Mouse (Mus musculus) thymus, adult 18-20 months (tissue): ENCODE measurements around the gene Pappa.

Experiments
- DNase-seq, 2 experiments: peaks; one replicate each; pipeline ENCODE4 v3.0.0; 2022; ENCODE audit warnings: mixed read lengths in 2 of 2

The Pappa gene

DNA sequence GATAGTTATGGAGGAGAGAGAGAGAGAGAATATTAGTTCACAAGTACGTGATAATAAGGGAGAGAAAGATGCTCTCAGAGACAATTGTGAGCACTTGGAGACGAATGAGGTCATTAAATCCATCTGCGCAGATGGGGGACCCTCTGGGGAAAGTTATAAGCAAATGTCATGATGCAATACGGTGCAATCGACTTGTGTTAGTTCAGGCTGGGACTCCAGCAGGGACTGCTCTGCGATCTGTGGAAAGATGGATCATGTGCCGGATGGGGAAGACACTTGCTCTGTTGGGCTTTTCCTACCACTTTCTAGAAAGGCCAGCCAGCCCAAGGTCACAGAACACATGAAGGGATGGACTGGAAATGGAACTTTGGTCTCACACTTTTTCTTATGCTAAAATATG is 226.5 kb downstream of the Pappa start:
- DNase-seq = no peak

DNA sequence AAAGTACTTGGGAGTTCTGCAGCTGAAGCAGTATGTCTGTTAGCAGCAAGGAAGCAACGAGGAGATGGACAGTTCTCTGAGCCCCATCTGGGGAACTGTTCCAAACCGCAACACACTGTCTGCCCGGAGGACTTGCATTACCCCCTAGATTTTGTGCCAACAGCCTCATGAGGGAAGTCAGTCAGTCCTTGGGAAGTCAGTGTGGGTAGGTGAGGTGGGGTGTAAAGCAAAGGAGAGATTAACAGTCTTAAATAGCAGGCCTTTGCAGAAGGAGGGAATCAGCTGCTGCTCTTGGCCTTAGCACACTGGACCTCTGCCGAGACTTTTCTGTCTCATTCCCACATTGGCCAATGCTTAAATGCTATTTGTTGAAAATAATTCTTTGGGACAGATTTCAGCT is 230.6 kb downstream of the Pappa start:
- DNase-seq = no peak

DNA sequence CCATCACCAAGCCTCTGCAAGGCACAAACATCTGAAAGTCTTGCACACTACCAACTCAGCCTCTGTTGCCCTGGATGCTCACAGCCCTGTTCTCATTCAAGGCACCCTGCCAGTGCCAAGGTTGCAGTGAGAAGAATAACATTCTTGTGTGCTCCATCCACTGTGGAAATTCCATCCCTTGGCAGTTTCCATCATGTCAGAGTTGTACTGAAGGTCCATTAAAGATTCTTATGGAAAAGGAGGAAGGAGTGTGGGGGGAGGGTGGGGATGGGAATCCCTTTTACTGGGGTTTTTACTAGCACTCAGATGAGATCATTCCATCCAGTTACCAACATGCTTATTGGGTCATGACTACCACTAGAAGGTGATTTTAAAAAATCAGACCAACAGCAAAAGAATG is 243.2 kb downstream of the Pappa start:
- DNase-seq = no peak

DNA sequence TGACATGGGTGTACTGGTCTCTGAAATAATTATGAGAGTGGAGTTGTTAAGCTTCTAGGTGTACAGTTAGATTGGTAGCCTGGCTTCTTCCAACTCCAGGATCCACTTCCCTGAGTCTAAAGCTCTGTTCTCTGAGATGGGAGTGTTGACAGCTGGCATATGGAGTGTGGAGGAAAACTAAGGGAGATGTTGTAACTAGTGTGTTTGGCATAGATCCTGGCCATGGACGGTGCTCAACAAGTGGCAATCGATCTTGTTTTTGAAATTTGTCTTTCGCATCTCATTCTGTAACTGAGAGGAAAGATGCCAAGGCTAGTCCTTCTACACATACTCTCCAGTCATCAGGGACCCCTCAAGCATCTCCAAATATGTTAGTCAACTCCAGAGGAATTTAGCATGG is 248.8 kb downstream of the Pappa start:
- DNase-seq = no peak

- no peak for DNase-seq
Observed at GRCm38 (mm10) chr4:65373841-65374240, 249.9 kb downstream of the Pappa start.

DNA sequence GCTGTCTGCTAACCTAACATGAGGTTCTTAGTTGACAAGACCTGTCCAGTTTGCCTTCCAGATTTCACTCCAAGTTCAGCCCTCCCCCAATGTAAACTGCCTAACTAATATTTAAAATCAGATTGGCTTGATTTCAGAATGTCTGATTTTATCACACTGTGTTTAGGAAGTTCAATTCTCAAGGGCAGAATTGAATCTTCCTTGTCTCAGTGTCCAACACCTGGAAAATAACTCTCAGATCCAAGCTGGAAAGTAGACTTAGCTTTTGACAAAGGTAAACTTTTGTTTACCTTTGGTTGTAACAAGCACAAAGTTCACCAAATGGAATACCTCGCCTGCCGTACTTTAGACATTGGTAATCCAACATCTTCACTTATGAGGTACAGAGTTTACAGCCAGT is 252.6 kb downstream of the Pappa start:
- no peak for DNase-seq

GRCm38 (mm10) chr4:65379461-65379860 is 255.5 kb downstream of the Pappa start:
- DNase-seq = no peak

DNA sequence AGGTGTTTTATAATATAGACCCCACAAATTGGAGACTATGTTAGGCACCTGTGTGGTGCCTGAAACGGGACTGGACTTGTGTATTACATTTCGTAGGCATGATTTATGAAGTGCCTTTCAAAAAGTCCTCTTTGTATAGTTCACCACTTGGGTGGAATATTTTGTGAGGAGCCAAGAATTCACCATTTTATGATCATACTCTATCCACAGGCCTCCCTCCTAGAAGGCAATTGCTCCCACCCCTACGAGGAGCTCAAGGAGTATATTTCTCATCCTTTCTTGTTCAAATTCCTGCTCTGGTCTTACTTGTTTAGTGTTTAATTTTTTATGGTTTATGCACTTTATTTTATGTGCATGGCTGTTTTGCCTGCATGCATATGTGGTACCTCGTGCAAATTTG is 259.1 kb downstream of the Pappa start:
- DNase-seq = no peak

- no peak for DNase-seq
Observed at GRCm38 (mm10) chr4:65391001-65391400, 267.0 kb downstream of the Pappa start.

- no peak for DNase-seq
Observed at GRCm38 (mm10) chr4:65396806-65397205, 272.8 kb downstream of the Pappa start.

DNA sequence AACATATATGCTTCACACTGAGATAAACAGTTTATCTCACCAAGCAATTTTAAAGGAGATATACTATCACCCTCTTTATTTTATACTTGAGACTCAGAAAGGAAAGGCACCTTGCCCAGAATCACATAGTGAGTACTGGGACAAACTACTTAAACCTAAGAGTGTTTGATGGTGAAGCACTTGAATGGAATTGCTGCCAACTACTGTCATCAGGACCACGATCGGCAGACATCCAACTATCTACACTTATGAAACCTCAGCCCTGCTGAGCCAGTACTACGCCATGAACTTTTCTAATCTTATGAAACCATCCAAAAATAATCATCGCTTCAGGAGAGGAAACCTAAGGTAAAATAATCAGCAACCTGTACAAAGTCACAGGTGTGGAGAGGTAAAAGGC is 275.5 kb downstream of the Pappa start:
- DNase-seq = no peak

DNA sequence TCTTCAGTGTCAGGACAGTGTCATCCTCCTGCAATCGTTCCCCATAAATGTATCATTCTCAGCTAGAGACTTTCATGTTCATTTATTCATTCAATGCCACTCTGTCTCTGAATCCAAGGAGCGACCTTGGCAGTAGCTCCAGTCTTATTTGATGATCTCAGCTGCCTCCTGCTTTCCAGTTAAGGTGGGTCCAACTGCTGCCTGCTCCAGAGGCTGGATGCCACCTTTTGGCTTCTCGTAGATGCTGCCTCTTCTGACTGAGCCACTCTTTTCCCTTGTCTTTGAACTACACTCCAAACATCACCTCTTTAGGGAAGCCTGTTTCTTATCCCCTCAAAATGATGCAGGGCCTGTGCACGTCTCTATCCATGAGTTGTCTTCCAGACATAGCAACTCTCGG is 278.3 kb downstream of the Pappa start:
- no peak for DNase-seq

DNA sequence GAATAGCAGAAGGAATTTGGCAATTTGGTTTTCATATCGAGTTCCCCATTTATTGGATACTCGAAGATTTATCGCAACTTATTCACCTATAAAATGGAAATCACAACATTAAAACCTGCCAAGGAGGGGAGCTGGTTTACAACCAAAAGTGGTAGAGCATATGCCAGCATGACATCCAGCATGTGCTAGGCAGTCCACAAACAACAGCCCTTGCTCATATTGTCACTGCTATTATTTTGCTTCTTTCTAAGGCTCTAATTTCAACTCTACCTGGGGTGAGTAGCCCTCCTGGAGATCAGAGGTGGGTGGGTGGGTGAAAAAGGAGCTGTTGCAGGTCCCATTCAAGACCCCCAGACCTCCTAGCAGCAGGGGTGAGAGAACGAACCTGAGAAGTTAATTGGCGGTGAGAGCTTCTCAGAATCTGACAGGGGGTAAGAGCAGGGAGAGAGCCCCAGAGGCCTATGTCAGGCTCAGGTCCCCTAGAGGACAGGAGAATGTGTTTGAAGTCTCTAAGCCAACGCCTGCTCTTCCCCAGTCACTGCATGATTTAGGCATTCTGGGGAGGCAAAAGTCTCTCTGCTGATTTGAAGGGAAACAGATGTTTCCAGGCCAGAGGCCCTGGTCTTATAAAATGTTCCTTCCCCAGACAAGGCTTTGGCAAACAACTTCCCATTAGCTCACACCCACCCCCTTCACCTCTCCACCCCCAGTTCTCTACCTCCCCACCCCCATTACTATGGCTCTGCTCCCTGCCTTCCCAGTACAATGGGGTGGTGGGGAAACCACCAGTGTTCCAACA is 279.1 kb downstream of the Pappa start:
- no peak for DNase-seq
